Mouse (Mus musculus) hematopoietic stem cell, adult 5-6 weeks (primary cell): Measurements from ENCODE around the gene Dctn3. TPM values are rescaled to one million over a fixed set of nuclear protein-coding genes. Genes with fewer than 3 reads are reported as not detected.
A peak's percentile ranks its signal among the peaks of the same experiment; 100 is the strongest.

Source experiments
- ATAC-seq, 2 experiments: fragments of 125-278 bp in 1 of 2; replicated peaks in 1 of 2; 2 replicates each; pipeline ENCODE4 v1.8.0; 2016 to 2017; ENCODE audit warnings: inconsistent platforms in 2 of 2, mild to moderate bottlenecking in 2 of 2, moderate number of reproducible peaks in 2 of 2, low read depth in 1 of 2, moderate TSS enrichment in 1 of 2; ENCODE audit not compliant: low FRiP score in 2 of 2, poor library complexity in 2 of 2, severe bottlenecking in 2 of 2, insufficient read depth in 1 of 2, low TSS enrichment in 1 of 2
- total RNA-seq: library from RNA; stranded (forward); fragments of 172-1452, 232-1000 nt; gene quantifications from 2 replicates; pipeline ENCODE4 v1.2.3, GENCODE M21; 2017

Gene Dctn3
- total RNA-seq, 1 experiment from 2014 or later: 32.8 TPM

GRCm38 (mm10) chr4:41744131-41744530 lies 21.2 kb upstream of the Dctn3 start:
- ATAC-seq: no peak

- peak; percentile 91 to 93 for ATAC-seq
Observed at GRCm38 (mm10) chr4:41741158-41741560, 18.2 kb upstream of the Dctn3 start.

GRCm38 (mm10) chr4:41740380-41741157 lies 17.6 kb upstream of the Dctn3 start:
- peak; percentile 73 for ATAC-seq

GRCm38 (mm10) chr4:41739260-41739659 lies 16.3 kb upstream of the Dctn3 start:
- ATAC-seq: no peak

GRCm38 (mm10) chr4:41738256-41738603 lies 15.3 kb upstream of the Dctn3 start:
- ATAC-seq: no peak

GRCm38 (mm10) chr4:41737602-41738255 lies 14.8 kb upstream of the Dctn3 start:
- ATAC-seq: peak; percentile 58

DNA sequence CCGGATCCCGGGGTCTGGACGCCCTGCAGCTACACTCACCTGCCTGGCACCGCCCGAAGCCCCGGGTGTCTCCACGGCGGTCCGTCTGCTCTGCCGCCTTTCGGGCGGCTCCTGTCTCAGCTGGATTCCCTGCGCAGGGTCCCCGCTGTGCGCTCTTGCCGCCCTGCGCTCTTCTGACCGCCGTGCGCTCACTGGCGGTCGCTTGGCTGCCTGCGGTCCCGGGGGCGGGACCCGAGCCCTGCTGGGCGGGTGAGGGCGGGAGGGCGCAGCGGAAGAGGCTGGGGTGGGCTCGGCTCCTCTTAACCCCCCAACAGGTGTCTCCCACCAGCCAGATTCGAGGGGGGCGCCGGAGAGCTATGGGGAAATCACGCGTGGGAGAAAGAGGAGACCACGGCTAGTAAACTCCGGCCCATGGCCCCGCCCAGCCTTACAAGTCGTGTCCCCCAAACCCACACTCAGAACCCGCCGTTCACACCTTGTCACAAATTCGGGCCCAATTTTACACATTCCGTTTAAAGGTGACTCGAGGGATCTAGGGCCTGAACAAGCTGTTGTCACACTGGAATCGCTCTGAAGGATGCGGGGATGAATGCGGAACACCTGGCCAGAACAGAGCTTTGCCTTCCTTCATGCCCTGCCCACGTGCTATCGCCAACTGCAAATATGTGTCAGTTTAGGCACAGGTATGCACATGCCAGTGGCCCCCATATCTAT lies 8.2 kb upstream of the Dctn3 start, which contains the start of gene Arid3c:
TSS of gene Arid3c (minus strand) at position 91 of the 714 bp plus-strand sequence.
- peak; percentile 39 to 65 for ATAC-seq

DNA sequence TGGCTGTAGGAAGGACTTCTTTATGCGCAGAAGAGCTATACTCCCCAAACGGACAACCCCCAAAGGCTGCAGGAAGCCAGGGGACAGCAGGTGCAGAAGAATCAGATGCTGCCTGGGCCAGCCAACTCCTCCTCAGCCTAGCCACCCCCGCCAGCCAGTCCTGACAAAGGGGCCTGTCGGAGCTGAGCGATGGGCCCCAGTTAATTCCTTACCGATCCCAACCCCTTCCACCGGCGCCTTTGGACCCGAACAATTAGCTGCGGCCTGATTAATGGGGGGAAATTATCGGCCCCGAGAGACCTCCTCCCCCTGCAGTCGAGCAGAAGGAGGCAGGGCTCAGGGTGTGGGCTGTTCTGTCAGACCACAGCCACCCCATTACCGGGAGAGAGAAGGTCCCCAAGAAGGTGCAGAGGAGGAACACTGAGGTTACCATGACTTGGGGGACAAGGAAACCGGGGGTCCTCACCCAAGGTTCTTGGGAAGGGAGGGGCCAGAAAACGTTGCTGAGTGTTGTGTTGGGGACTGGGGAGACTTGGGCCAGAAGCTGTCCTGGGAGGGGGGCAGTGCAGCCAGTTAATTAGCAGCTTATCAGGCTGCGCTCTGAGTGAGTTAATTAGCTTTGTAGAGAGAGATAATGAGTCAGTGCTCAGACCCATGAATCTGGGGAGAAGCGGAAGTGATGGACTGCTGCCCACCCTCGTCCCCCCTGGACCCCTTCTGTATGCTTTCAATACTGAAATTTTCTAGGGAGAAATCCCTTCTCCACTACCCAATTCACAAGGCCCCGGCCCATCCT lies 4.1 kb upstream of the Dctn3 start:
- ATAC-seq: no peak

DNA sequence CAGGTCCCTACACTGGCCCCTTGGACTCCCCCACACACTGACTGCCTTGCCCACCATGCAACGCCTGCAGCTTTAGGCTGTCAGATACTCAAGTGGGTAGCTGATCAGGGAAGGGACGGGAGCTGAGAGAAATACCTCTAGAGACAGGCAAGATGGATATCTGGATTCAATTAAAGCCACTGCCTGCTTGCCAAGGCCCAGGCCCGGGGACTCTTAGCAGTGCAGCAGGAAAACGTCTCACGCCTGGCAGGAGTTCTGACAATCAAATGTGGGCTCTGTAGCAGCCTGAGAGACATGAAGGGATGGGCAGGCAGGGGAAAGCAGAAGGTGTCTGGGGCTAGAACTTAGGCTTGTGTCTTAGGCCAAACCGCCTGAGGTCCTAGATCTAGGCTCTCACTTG lies 6.1 kb downstream of the Dctn3 start:
- ATAC-seq: no peak

GRCm38 (mm10) chr4:41715596-41715995 lies 7.4 kb downstream of the Dctn3 start:
- ATAC-seq: peak; percentile 23 to 34; a peak in 2 of 4 replicates

- no peak for ATAC-seq
Observed at GRCm38 (mm10) chr4:41715082-41715481, 7.9 kb downstream of the Dctn3 start.

- ATAC-seq: peak; percentile 39 to 59; a peak in 1 of 4 replicates
Observed at GRCm38 (mm10) chr4:41714276-41714675, 8.7 kb downstream of the Dctn3 start.

- peak; percentile 24 to 50; a peak in 3 of 4 replicates for ATAC-seq
Observed at GRCm38 (mm10) chr4:41713197-41714067, 9.5 kb downstream of the Dctn3 start, which contains the start of gene Rpp25l. Rpp25l (minus strand) TSS chr4:41713534.

GRCm38 (mm10) chr4:41712421-41713196 lies 10.4 kb downstream of the Dctn3 start:
- ATAC-seq: 0 out of 4 replicates have a peak, but pooled peaks of 1 of the 2 experiments have one; percentile 1

DNA sequence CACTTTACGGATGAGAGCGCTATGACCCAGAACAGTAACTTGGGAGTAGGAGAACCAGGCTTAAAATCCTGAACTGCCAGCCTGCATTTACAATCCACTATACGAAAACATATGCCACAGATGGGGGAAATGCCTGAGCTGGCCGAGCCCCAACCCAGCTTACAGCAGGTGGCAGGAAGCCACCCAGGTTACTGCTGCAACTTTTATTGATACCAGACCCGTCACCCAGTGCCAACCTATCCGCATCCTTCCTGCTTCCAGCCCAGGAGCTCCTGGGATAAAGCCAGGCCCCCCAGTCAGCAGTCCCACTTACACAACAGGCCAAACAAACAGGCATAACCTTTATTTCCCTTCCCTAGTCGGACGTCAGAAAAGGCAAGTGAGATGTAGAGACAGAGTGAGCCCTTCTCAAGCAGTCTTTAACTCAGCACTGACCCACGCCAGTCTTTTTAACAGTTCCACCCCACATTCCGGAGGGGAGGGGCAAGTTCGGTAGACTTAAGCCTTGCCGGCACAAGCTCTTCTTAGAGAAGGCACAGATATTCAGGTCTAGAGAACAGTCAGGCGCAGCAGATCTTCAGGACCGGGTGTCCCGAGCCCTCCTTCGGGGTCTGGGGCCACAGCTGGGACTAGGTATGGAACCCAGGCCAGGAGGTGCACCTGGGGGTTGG lies 11.1 kb downstream of the Dctn3 start:
- no peak for ATAC-seq
